Mouse (Mus musculus) urinary bladder, postnatal 10 days (tissue): Measurements from ENCODE around the gene Tmem186.

Experiments used
- DNase-seq: peaks from one replicate; pipeline ENCODE4 v3.0.0; 2022; ENCODE audit warnings: low spot score

Tmem186 gene

GRCm38 (mm10) chr16:8637217-8638051 lies at the start of gene Tmem186, which contains the start of gene Pmm2:
Tmem186 (minus strand) TSS chr16:8637712.
Pmm2 (plus strand) TSS chr16:8637674.
- DNase-seq = peak; percentile 39

GRCm38 (mm10) chr16:8686871-8687535 lies 49.5 kb upstream of the Tmem186 start:
- no peak for DNase-seq

GRCm38 (mm10) chr16:8686121-8686870 lies 48.8 kb upstream of the Tmem186 start:
- no peak for DNase-seq

- DNase-seq = no peak
These were observed 47.6 kb upstream of the Tmem186 start for GRCm38 (mm10) chr16:8685087-8685486.

- DNase-seq = no peak
These were observed 43.0 kb upstream of the Tmem186 start, which contains the start of gene Gm5767 for GRCm38 (mm10) chr16:8680470-8680869. Gm5767 (plus strand) TSS chr16:8680770.

GRCm38 (mm10) chr16:8679780-8680179 lies 42.3 kb upstream of the Tmem186 start:
- no peak for DNase-seq

- DNase-seq = no peak
These were observed 41.2 kb upstream of the Tmem186 start for GRCm38 (mm10) chr16:8678676-8679075.

- no peak for DNase-seq
These were observed 40.5 kb upstream of the Tmem186 start for GRCm38 (mm10) chr16:8678035-8678434.

- DNase-seq = no peak
These were observed 39.3 kb upstream of the Tmem186 start for GRCm38 (mm10) chr16:8676800-8677199.

- no peak for DNase-seq
These were observed 38.7 kb upstream of the Tmem186 start for GRCm38 (mm10) chr16:8676228-8676627.

GRCm38 (mm10) chr16:8675559-8675958 lies 38.0 kb upstream of the Tmem186 start:
- no peak for DNase-seq

GRCm38 (mm10) chr16:8674165-8674564 lies 36.7 kb upstream of the Tmem186 start:
- DNase-seq = no peak

- DNase-seq = no peak
These were observed 35.8 kb upstream of the Tmem186 start for GRCm38 (mm10) chr16:8673343-8673742.

GRCm38 (mm10) chr16:8672811-8673210 lies 35.3 kb upstream of the Tmem186 start:
- no peak for DNase-seq

GRCm38 (mm10) chr16:8672350-8672687 lies 34.8 kb upstream of the Tmem186 start:
- no peak for DNase-seq

GRCm38 (mm10) chr16:8671551-8672349 lies 34.2 kb upstream of the Tmem186 start, which contains the start of gene Carhsp1:
Carhsp1 (minus strand) TSS chr16:8672155.
- DNase-seq = peak; percentile 68

GRCm38 (mm10) chr16:8670041-8671035 lies 32.8 kb upstream of the Tmem186 start:
- no peak for DNase-seq

- DNase-seq = no peak
These were observed 31.9 kb upstream of the Tmem186 start for GRCm38 (mm10) chr16:8669432-8669831.

GRCm38 (mm10) chr16:8668386-8668785 lies 30.9 kb upstream of the Tmem186 start:
- no peak for DNase-seq

- no peak for DNase-seq
These were observed 30.3 kb upstream of the Tmem186 start for GRCm38 (mm10) chr16:8667814-8668213.
